Mouse (Mus musculus): ENCODE results near the gene Apol9b.
"Not testable (repeated sequence)": the region's sequence is repeated elsewhere in the genome, so short reads cannot be mapped to it uniquely, and the experiment has no call there.

The Apol9b gene

DNA sequence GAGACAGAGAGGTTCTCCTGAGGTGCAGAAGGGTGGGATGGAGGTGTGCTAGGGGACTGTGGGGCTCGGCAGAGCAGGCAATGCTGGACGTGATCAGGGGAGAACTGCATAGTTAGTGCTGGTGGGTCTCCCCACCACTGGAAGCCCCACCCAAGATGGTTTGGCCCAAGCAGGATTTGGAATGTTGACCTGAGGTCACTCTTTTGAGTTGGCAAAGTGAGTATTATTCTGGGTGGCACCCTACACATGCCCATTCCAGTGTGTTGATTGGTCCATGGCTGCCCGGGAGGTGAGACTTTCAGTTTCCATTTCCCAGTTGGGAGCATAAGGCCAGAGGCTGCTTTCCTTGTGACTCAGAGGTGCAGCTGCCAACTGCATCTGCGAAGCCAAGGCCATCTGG, at the start of gene Apol9b:
TSS of gene Apol9b (plus strand) at position 301 of the 400 bp plus-strand sequence.
- in situ Hi-C loops (cut with MseI, MboI), result not testable (repeated sequence)

DNA sequence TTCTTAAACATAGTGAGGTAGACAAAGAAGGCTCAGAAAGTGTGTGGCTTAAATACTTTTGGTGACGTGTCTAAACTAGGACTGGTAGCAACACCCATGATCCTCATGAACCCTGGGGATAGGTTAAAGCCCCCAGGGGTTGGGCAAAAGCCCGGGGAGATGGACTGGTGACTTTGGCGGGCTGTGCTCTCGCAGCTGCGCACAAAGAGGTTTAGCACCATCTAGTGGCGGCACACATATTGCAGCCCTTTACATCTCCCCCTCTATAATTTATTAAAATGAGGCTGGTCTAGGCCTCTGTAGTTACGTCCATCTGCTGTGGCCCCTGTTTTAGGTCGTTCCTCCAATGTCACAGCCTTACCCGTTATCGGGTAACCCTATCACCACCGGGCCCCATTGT, 44.9 kb upstream of the Apol9b start:
- in situ Hi-C loops (cut with MseI, MboI), result not testable (repeated sequence)

DNA sequence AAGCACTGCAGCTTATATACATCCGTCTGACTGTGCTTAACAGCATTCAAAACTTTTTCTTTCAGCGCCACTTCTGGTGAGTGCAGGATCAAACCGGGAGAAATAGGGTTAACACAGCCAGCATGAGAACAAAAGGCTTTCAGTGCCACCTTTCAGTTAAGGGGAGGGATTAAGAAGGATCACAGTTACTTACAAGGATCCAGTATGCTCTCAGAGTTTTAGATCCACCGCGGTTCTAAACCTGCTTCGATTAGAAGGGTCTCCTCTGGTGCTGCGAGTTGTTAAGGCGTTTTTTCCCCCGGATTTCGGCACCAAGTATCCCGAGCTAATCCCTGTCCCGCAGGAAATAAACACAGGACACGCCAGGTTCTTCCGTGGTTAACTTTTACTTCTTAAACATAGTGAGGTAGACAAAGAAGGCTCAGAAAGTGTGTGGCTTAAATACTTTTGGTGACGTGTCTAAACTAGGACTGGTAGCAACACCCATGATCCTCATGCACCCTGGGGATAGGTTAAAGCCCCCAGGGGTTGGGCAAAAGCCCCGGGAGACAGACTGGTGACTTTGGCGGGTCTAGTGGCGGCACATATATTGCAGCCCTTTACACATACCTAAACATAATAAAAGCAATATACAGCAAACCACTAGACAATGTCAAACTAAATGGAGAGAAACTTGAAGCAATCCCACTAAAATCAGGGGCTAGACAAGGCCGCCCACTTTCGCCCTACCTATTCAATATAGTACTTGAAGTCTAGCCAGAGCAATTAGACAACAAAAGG, 37.1 kb upstream of the Apol9b start:
- in situ Hi-C loops (cut with MseI, MboI), result not testable (repeated sequence)

DNA sequence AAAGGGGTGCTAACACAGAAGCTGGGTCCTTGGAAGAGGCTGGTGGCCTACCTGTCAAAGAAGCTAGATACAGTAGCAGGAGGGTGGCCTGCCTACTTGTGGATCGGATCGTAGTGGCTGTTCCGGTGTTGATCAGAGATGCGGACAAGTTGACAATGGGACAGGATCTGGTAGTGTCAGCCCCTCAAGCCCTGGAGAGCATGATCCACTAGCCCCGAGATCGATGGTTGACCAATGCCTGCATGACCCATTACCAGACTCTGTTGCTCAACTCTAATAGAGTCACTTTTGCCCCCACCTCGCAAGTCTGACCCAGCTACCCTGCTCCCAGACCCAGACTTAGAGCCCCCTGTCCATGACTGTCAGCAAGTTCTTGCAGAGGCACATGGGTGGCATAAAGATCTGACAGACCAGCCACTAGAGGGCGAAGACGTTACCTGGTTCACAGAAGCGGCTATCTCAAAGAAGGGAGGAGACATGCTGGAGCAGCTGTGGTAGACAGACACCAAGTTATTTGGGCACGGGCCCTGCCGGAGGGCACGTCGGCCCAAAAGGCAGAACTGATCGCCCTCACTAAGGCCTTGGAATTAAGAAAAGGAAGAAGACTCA, 34.0 kb upstream of the Apol9b start:
- in situ Hi-C loops (cut with MseI, MboI), result not testable (repeated sequence)

DNA sequence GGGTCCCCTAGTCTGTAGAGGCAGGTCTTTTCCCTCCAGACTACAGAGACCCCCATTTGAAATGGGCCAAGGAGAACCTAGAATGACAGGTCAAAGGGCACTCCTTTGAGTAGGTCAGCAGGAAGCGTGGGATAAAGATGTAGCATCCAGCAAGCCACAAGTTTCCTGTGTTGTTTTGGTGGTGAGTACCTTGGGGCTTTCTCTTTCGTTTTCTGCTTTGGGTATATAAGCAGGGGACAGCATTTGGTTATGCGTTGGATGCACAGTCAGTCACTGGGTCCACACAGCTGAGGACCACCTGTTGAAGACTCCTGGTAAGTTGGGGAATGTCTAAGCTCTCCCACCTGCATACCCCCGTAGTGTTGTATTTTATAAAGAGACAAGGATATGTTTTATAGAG, 30.2 kb upstream of the Apol9b start, which contains the start of gene Apol7e:
TSS of gene Apol7e (plus strand) at position 202 of the 400 bp plus-strand sequence.
- in situ Hi-C loops (cut with MseI, MboI), result not testable (repeated sequence)

DNA sequence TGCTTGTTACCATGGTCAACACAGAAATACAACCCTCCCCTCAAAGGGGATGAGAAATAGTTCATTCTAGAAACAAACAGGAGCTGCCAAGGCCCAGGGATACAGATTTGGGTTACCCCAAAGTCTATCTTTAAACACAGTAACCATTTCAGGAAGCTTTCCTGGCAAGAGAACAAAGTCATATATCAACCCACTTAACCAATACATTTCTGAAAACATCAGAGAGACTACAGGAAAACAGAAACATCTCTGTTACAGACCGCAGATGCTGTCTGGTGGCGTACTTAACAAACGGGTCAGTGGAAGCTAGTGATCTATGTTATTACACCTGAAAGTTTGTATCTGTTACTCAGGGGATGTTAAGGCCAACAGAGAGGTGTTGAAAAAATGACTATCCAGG, 23.5 kb upstream of the Apol9b start:
- in situ Hi-C loops (cut with MseI, MboI), result not testable (repeated sequence)

DNA sequence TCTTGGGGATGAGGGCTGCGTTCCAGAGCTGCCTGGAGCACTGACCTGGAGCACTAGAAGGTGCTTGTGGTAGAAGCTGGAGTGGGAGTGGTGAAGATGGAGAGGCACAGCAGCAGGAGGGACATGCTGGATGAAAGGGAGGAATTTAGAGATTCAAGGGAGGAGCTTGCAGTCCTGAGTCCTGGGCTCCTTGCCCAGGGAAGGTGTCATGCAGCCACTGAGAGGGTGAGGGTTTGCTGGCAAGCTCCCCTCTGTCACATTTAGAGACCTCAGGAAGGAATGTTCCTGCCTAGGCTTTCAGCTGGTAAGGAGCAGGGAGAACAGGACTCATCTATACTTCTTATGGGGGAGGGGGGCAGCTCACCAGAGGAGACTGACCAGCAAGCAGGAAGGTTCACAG, 19.9 kb upstream of the Apol9b start:
- in situ Hi-C loops (cut with MseI, MboI), result not testable (repeated sequence)

DNA sequence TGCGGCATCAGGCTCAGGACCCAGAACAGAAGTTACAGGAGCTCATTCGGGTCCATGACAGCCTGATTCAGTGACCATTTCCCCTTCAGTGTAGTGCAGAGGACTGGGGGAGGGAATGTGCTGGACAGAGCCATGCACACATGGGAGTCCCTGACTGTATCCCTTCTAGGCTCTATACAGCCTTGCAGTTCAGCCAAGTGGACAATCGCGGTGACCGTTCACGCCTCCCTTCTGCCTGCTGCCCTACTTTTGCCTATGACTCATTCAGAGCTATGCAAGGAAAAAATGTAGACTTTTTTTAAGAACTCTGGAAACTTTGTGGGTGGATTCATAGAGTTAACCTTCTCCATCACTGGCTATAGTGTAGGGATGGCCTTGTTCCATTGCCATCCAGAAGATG, 10.6 kb upstream of the Apol9b start:
- in situ Hi-C loops (cut with MseI, MboI), result not testable (repeated sequence)

DNA sequence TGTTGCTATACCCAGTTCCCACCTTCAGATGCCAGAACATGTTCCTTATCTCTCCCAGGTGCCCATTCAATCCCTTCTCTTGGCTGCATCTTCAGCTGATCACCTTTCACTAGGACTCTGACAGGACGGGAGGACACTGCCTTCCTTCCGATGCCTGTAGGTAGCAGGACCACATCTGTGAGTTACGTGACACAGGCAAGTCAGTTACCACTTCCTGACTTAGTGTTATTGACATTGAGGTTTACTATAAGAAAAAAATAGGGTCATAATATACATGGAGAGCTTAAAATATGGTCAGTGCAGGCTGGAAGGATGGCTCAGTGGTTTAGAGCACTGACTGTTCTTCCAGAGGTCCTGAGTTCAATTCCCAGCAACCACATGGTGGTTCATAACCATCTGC, 7.3 kb upstream of the Apol9b start:
- in situ Hi-C loops (cut with MseI, MboI), result not testable (repeated sequence)

DNA sequence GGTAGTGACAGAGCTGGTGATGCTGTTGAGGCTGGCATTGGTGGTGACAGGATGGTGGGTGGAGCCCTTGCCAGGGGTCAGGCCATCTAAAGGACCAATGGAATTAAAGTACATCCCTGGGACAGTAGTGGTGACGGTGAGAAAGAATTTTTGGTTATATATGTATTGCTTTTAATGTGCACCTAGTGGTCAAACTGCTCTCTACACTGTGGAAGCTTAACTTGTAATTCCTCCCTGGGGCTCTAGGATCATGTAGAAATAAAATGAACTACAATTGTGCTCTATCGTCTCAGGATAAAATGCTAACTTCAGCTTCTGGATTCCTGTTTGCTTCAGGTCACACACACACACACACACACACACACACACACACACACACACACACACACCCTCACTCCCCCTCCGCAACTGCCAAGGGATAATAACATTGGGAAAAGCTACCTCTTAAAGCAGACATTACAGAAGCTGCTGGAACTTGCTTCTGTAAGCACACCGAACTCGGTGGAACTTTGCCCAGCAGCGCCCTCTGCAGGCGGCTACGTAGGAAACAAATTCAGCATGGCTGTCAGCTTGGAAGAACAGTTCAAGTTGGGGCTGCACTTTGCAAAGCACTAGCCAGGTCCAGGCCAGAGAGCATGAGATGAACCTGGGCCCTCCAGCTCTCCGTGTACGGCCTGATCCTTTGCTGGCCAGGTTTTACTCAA, 4.5 kb upstream of the Apol9b start:
- in situ Hi-C loops (cut with MseI, MboI), result not testable (repeated sequence)

DNA sequence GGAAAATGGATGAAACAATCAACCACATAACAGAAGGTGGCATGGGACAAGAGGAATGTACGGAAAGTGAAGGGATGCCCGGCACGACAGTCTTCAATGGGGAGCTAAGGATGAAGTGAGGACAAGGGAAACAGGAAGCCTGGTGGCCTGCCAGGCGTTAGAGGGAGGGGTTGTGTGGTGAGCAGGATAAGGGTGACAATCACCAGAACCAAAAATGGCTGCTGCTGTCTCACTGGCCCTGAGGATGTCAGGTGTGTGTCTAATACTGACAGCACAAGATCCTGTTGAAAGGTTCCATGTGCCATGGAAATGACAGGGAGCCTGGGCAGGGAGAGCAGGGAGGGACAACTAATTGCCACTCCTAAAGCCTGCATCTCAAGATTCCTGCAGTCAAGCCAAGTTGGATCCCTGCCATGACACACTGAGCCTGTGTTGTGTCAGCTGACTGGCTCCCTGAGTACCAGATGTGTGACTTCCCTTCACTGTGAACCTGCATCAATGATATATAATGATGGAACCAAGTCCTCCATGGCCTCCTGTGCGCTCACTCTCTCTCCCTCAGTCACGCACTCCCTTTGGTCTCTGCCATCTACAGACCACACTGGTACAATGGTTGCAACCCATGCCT, 3.3 kb upstream of the Apol9b start:
- in situ Hi-C loops (cut with MseI, MboI), result not testable (repeated sequence)

DNA sequence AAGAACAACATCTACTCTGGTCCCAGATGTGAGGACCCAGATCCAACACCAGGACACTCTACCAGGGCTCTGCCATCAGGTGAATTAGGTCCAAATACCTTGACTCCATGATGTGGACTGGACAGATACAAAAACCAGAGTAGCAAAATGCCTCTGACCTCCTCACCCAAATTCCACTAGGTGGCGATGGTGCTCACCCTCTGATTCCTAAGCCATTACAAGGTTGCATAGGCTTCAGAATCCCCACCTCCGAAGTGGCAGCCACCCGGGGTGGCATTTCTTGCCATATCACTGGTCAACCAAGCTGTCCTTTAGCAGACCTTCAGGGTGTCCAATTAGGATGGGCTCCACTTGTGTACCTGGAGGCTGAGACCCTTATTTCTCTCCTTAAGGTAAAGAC, 1.7 kb upstream of the Apol9b start:
- in situ Hi-C loops (cut with MseI, MboI), result not testable (repeated sequence)

DNA sequence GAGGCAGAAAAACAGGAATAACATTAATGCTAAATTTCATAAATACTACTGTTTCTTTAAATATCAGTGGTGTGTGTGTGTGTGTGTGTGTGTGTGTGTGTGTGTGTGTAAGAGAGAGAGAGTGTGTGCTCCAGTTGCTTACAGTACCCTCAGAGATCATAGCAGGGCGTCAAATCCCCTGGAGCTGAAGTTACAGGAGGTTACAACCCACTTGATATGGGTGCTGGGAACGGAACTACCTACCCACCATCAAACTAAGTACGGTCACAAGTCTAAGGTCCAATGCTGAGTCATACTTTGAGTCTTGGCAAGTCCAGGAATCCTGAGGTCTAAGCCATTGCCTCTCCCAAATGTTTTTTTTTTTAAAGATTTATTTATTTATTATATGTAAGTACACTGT, 1.1 kb upstream of the Apol9b start:
- in situ Hi-C loops (cut with MseI, MboI), result not testable (repeated sequence)

DNA sequence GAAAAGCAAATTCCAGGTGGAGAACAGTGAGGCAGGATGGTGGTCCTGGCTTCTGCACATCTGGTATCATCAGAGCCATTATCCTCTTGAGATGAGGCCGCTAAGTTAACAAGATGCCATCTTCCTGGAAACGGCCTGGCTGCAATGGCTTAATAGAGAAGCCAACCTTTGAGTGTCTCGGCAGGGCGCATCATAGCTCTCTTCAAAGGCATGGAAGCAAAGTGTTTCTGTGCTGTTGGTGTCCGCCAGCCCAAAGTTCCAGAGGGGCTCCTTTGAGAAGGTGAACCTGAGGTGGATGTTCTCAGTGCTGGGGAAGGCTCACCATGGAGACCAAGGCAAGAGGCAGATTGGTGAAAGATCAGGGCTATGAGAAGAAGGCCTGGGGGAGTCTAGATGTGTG, 2.8 kb downstream of the Apol9b start:
- in situ Hi-C loops (cut with MseI, MboI), result loop anchor here in 1 of 2 experiments (5.0 kb wide), 1 partner anchor 324 kb away; no protein-coding TSS in a partner anchor

DNA sequence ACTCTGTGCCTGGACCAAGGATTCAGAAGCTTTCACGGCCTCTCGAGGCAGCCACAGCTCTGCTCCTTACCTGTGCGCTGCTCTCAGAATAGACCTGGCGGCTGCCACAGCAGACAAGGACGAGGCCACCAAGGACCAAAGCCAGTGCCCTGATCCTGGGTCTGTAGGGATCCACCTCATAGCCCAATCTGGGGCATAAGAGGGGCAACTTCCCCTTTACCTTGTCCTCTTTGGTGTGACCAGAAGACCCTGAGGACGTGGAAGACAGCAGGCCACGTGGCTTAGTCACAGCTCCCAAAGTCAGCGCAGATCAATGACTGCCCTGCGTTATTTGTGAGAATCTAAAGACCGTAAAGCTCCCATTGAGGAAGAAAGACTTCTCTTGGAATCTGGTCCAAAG, 4.0 kb downstream of the Apol9b start:
- in situ Hi-C loops (cut with MseI, MboI), result loop anchor here in 1 of 2 experiments (5.0 kb wide), 1 partner anchor 326 kb away; no protein-coding TSS in a partner anchor

DNA sequence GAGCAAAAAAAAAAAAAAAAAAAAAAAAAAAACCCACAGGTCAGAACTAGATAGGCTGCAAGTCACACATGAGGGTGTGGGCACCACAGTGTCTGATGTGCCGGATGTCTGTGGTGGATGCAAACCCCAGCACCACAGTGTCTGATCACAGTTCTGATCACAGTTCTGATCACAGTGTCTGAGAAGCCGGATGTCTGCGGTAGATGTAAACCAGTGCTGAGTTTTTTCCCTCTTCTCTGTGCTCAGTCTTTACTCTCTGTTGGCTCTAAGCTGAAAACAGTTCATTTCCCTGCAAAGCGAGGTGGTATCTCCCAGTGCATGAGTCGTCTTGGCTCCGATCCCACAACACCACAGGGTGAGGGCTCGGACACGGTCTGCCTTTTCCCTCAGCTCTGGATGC, 4.5 kb downstream of the Apol9b start:
- in situ Hi-C loops (cut with MseI, MboI), result loop anchor here in 1 of 2 experiments (5.0 kb wide), 1 partner anchor 326 kb away; no protein-coding TSS in a partner anchor

DNA sequence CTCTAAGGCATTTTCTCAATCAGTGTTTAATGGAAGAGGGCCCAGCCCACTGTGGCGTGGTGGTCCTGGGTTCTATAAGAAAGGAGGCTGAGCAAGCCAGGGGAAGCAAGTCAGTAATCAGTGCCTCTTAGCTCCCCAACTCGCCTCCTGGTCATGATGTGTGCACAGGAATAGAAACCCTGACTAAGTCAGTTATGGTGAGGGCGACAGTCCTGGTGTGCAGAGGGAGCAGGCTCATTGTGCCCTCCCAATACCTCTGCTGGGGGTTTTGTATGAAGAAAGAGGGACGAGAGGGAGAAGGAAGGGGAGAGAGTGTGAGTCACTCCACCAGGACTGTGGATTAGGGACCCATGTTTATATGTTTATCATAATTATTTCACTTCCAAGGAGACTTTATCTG, 5.1 kb downstream of the Apol9b start:
- in situ Hi-C loops (cut with MseI, MboI), result loop anchor here in 1 of 2 experiments (5.0 kb wide), 1 partner anchor 327 kb away; no protein-coding TSS in a partner anchor

DNA sequence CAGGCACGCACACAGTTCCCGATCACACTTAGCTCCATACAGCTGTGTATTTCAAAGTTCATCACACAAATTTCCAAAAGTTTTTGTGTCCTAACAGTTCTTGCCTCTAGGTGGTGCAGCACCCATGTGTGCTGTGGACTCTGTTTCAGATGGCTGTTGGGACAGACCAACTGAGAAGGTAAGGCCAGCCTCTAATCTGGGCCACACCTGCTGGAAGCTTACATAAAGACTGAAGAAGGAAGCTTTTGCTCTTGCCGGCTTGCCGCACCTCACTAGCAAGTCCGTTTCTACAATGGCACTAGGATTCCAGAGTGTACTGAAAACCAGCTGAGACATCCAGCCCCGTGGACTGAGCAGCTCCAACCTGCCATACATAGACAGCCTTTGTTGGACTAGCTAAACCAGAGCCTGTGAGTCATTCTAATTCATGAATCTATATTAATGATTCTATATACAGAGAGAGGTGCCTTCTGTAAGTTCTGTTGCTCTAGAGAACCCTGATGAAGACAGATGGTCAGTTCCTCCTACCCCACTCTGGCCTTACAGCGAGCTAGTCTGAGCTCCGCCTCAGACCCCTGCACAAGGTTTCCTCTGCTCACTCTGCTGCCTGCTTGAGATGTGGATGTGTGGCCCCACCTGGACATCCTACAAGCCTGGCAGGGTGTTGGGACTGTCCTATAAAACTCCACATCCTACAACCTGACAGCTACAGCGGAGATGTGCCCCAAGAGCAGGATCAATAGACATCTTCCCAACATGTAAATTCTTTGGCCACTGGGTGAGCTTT, 11.9 kb downstream of the Apol9b start:
- in situ Hi-C loops (cut with MseI, MboI), result no loop called here

DNA sequence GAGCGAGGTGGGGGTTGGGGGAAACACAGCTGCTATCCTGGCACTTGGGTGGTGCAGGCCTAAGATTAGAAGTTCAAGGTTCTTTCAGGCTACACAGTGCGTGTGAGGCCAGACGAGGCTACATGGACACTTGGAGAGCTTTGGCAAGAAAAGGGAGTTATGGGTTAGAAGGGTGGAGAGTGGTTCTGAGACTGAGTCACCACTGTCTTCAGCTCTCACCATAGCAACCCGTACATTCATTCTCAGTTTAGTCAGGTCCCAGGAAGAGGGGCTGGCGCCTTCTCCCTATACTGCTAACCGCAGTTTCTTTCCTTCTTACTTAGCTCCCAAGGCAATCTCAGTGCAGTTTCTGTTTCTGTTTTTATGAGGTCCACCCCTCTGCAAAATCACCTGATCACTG, 12.7 kb downstream of the Apol9b start:
- in situ Hi-C loops (cut with MseI, MboI), result not testable (repeated sequence)

DNA sequence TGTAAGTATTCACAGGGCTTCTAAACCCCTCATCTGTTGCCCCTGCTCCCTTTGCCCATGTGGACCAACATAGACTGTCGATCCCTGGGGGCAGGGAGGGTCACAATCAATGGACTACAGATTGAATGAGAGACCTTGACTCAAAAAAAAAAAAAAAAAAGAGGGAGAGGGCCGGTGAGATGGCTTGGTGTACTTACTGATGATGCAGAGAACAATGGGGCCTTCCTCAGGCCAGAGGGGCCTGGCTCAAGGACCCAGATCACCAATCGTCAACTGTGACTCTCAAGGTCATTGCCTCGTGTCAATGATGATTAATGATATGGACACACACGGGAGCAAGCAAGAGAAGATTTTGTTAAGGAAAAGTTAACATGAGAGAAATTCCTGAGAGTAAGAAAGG, 15.8 kb downstream of the Apol9b start:
- in situ Hi-C loops (cut with MseI, MboI), result no loop called here

DNA sequence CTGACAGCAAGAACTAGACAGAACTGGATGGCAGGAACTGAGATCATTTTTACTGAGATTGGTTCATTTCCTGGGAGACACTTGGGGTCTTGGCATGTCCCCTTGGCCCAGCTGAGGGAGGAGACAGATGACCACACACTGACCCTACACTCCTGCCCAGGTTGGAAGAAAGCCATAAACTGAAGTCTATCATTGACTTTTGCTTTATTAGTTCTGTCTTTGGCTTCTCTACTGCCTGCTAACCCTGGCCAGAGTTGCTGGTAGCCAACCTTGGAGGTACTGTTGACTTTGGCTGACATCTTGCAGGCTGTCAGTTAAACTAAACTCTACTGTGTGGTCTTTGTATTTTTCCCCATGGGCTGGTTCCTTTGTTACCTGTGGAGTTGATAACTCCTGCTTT, 16.2 kb downstream of the Apol9b start:
- in situ Hi-C loops (cut with MseI, MboI), result no loop called here
